Mouse (Mus musculus): ENCODE data around the gene 2810021J22Rik. TPM values are rescaled to one million over a fixed set of nuclear protein-coding genes. Genes with fewer than 3 reads are reported as not detected.
A peak's percentile ranks its signal among the peaks of the same experiment; 100 is the strongest.

2810021J22Rik gene
- polyA plus RNA-seq, 1 experiment from 2014 or later: 12.8 TPM

- 73% methylated on average over 5 of the region's 5 CpGs for WGBS
- Histone ChIP-seq H3K4me2 (ENCODE audit: low read depth, low read length, severe bottlenecking) (no peak overlapping the region), H3K36me3 (ENCODE audit: control insufficient read depth, insufficient read depth, low read length) (no peaks in the 10 kb centered on the region), H3K27me3 (ENCODE audit: control insufficient read depth, insufficient read depth, low read length) (no peaks in the 10 kb centered on the region), H3K9ac (ENCODE audit: low read length) (no peak overlapping the region), H3K4me3 (ENCODE audit: low read depth, low read length) (no peak overlapping the region), H3K4me1 (replicated peaks; ENCODE audit: control insufficient read depth, insufficient read depth, low read length) (0 out of 2 replicates have a peak, but pooled peaks cover 2% of the 10 kb centered on the region), H3K9me3 (ENCODE audit: control insufficient read depth, low read length) (no peaks in the 10 kb centered on the region), H3K27ac (ENCODE audit: low read depth, low read length) (no peak overlapping the region)
- DNase-seq (ENCODE audit: low spot score): no peak
- ATAC-seq (replicated peaks; ENCODE audit: low FRiP score): no peak
These were observed 51.7 kb downstream of the 2810021J22Rik start for GRCm38 (mm10) chr11:58918759-58919158.

DNA sequence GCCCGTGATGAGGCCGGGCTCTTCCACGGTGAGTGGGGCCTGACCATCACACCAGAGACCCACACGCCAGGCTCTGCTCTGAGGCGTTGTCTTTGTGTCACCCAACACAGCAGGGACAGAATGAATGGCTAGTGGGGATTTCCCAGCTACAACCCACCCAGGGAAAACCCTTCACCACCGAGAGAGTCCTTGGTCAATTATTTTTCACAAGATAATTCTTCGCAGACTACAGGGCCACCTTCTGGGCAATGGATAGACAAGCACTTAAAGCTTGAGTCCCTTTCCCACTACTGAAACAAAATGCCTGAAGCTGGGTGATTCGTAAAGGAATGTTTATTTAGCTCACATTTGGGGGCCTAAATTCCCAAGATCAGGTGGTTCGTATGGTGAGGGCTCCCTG lies 55.4 kb downstream of the 2810021J22Rik start:
- no peak overlapping the region for H3K4me3 ChIP-seq (ENCODE audit: low read depth, low read length)
- no peak overlapping the region for H3K4me2 ChIP-seq (ENCODE audit: low read depth, low read length, severe bottlenecking)
- H3K27ac ChIP-seq (ENCODE audit: low read depth, low read length): no peak overlapping the region
- H3K9me3 ChIP-seq (ENCODE audit: control insufficient read depth, low read length): no peaks in the 10 kb centered on the region
- no peaks in the 10 kb centered on the region for H3K36me3 ChIP-seq (ENCODE audit: control insufficient read depth, insufficient read depth, low read length)
- 79% methylated on average over 9 of the region's 9 CpGs for WGBS
- no peak for ATAC-seq (replicated peaks; ENCODE audit: low FRiP score)
- DNase-seq (ENCODE audit: low spot score): no peak
- H3K9ac ChIP-seq (ENCODE audit: low read length): no peak overlapping the region
- no peaks in the 10 kb centered on the region for H3K4me1 ChIP-seq (replicated peaks; ENCODE audit: control insufficient read depth, insufficient read depth, low read length)
- H3K27me3 ChIP-seq (ENCODE audit: control insufficient read depth, insufficient read depth, low read length): no peaks in the 10 kb centered on the region

- ATAC-seq (replicated peaks; ENCODE audit: low FRiP score): no peak
- no peaks in the 10 kb centered on the region for H3K4me1 ChIP-seq (replicated peaks; ENCODE audit: control insufficient read depth, insufficient read depth, low read length)
- no peaks in the 10 kb centered on the region for H3K27me3 ChIP-seq (ENCODE audit: control insufficient read depth, insufficient read depth, low read length)
- no peak overlapping the region for H3K27ac ChIP-seq (ENCODE audit: low read depth, low read length)
- no peaks in the 10 kb centered on the region for H3K9me3 ChIP-seq (ENCODE audit: control insufficient read depth, low read length)
- no peak overlapping the region for H3K4me3 ChIP-seq (ENCODE audit: low read depth, low read length)
- 87% methylated on average over 2 of the region's 3 CpGs for WGBS
- H3K36me3 ChIP-seq (ENCODE audit: control insufficient read depth, insufficient read depth, low read length): peaks cover under 1% of the 10 kb centered on the region; the same call in 1 of the 2 replicates
- H3K9ac ChIP-seq (ENCODE audit: low read length): no peak overlapping the region
- no peak overlapping the region for H3K4me2 ChIP-seq (ENCODE audit: low read depth, low read length, severe bottlenecking)
- DNase-seq (ENCODE audit: low spot score): no peak
These were observed 59.6 kb downstream of the 2810021J22Rik start for GRCm38 (mm10) chr11:58926651-58927050.

GRCm38 (mm10) chr11:58927053-58927452 lies 60.0 kb downstream of the 2810021J22Rik start:
- WGBS: 84% methylated on average over 2 of the region's 2 CpGs

GRCm38 (mm10) chr11:58927790-58928651 lies 61.0 kb downstream of the 2810021J22Rik start:
- DNase-seq (ENCODE audit: low spot score) (peak; percentile 88), ATAC-seq (replicated peaks; ENCODE audit: low FRiP score) (peak; percentile 72)
- H3K9ac ChIP-seq (ENCODE audit: low read length): 0 out of 2 replicates have a peak overlapping the region, but pooled peaks have one; percentile 2
- H3K36me3 ChIP-seq (ENCODE audit: control insufficient read depth, insufficient read depth, low read length): peaks cover 8% of the 10 kb centered on the region; the same call in 1 of the 2 replicates
- H3K4me2 ChIP-seq (ENCODE audit: low read depth, low read length, severe bottlenecking): 0 out of 2 replicates have a peak overlapping the region, but pooled peaks have one; percentile 0
- no peaks in the 10 kb centered on the region for H3K27me3 ChIP-seq (ENCODE audit: control insufficient read depth, insufficient read depth, low read length)
- no peaks in the 10 kb centered on the region for H3K4me1 ChIP-seq (replicated peaks; ENCODE audit: control insufficient read depth, insufficient read depth, low read length)
- no peak overlapping the region for H3K27ac ChIP-seq (ENCODE audit: low read depth, low read length)
- H3K4me3 ChIP-seq (ENCODE audit: low read depth, low read length): no peak overlapping the region
- no peaks in the 10 kb centered on the region for H3K9me3 ChIP-seq (ENCODE audit: control insufficient read depth, low read length)
- 41% methylated on average over 20 of the region's 20 CpGs for whole genome bisulfite sequencing

More at GRCm38 (mm10) chr11:58927053-58927452, 60.0 kb downstream of the 2810021J22Rik start:
- Histone ChIP-seq H3K4me2 (ENCODE audit: low read depth, low read length, severe bottlenecking) (no peak overlapping the region), H3K27me3 (ENCODE audit: control insufficient read depth, insufficient read depth, low read length) (no peaks in the 10 kb centered on the region), H3K9ac (ENCODE audit: low read length) (no peak overlapping the region), H3K4me1 (replicated peaks; ENCODE audit: control insufficient read depth, insufficient read depth, low read length) (no peaks in the 10 kb centered on the region), H3K9me3 (ENCODE audit: control insufficient read depth, low read length) (no peaks in the 10 kb centered on the region), H3K4me3 (ENCODE audit: low read depth, low read length) (no peak overlapping the region), H3K36me3 (ENCODE audit: control insufficient read depth, insufficient read depth, low read length) (peaks cover 4% of the 10 kb centered on the region; the same call in 1 of the 2 replicates), H3K27ac (ENCODE audit: low read depth, low read length) (no peak overlapping the region)
- DNase-seq (ENCODE audit: low spot score): no peak
- no peak for ATAC-seq (replicated peaks; ENCODE audit: low FRiP score)

- H3K4me2 ChIP-seq (ENCODE audit: low read depth, low read length, severe bottlenecking): no peak overlapping the region
- DNase-seq (ENCODE audit: low spot score) (no peak), ATAC-seq (replicated peaks; ENCODE audit: low FRiP score) (no peak)
- H3K4me1 ChIP-seq (replicated peaks; ENCODE audit: control insufficient read depth, insufficient read depth, low read length): no peaks in the 10 kb centered on the region
- H3K27me3 ChIP-seq (ENCODE audit: control insufficient read depth, insufficient read depth, low read length): no peaks in the 10 kb centered on the region
- H3K4me3 ChIP-seq (ENCODE audit: low read depth, low read length): no peak overlapping the region
- 80% methylated on average over 4 of the region's 4 CpGs for WGBS
- no peak overlapping the region for H3K9ac ChIP-seq (ENCODE audit: low read length)
- no peak overlapping the region for H3K27ac ChIP-seq (ENCODE audit: low read depth, low read length)
- no peaks in the 10 kb centered on the region for H3K9me3 ChIP-seq (ENCODE audit: control insufficient read depth, low read length)
- peaks cover 11% of the 10 kb centered on the region; the same call in 1 of the 2 replicates for H3K36me3 ChIP-seq (ENCODE audit: control insufficient read depth, insufficient read depth, low read length)
These were observed 62.0 kb downstream of the 2810021J22Rik start for GRCm38 (mm10) chr11:58929055-58929454.

GRCm38 (mm10) chr11:58929641-58930040 lies 62.6 kb downstream of the 2810021J22Rik start:
- no peak overlapping the region for H3K9ac ChIP-seq (ENCODE audit: low read length)
- no peaks in the 10 kb centered on the region for H3K4me1 ChIP-seq (replicated peaks; ENCODE audit: control insufficient read depth, insufficient read depth, low read length)
- peaks cover 11% of the 10 kb centered on the region; the same call in 1 of the 2 replicates for H3K36me3 ChIP-seq (ENCODE audit: control insufficient read depth, insufficient read depth, low read length)
- H3K4me3 ChIP-seq (ENCODE audit: low read depth, low read length): no peak overlapping the region
- DNase-seq (ENCODE audit: low spot score) (no peak), ATAC-seq (replicated peaks; ENCODE audit: low FRiP score) (no peak)
- no peak overlapping the region for H3K27ac ChIP-seq (ENCODE audit: low read depth, low read length)
- no peak overlapping the region for H3K4me2 ChIP-seq (ENCODE audit: low read depth, low read length, severe bottlenecking)
- H3K9me3 ChIP-seq (ENCODE audit: control insufficient read depth, low read length): no peaks in the 10 kb centered on the region
- H3K27me3 ChIP-seq (ENCODE audit: control insufficient read depth, insufficient read depth, low read length): no peaks in the 10 kb centered on the region
- WGBS: 57% methylated on average over 3 of the region's 3 CpGs

GRCm38 (mm10) chr11:58930254-58930653 lies 63.2 kb downstream of the 2810021J22Rik start:
- ATAC-seq (replicated peaks; ENCODE audit: low FRiP score): no peak
- no peak overlapping the region for H3K27ac ChIP-seq (ENCODE audit: low read depth, low read length)
- no peak for DNase-seq (ENCODE audit: low spot score)
- H3K36me3 ChIP-seq (ENCODE audit: control insufficient read depth, insufficient read depth, low read length): peaks cover 11% of the 10 kb centered on the region; the same call in 1 of the 2 replicates
- H3K4me1 ChIP-seq (replicated peaks; ENCODE audit: control insufficient read depth, insufficient read depth, low read length): no peaks in the 10 kb centered on the region
- H3K9me3 ChIP-seq (ENCODE audit: control insufficient read depth, low read length): no peaks in the 10 kb centered on the region
- H3K4me2 ChIP-seq (ENCODE audit: low read depth, low read length, severe bottlenecking): no peak overlapping the region
- H3K27me3 ChIP-seq (ENCODE audit: control insufficient read depth, insufficient read depth, low read length): no peaks in the 10 kb centered on the region
- WGBS: 96% methylated on average over 3 of the region's 3 CpGs
- no peak overlapping the region for H3K9ac ChIP-seq (ENCODE audit: low read length)
- H3K4me3 ChIP-seq (ENCODE audit: low read depth, low read length): no peak overlapping the region
